Mouse (Mus musculus) liver, embryonic 14.5 days (tissue): ENCODE measurements around the gene Akap13. TPM values are rescaled to one million over a fixed set of nuclear protein-coding genes. Genes with fewer than 3 reads are reported as not detected.
A peak's percentile ranks its signal among the peaks of the same experiment; 100 is the strongest.

Source experiments
- ATAC-seq: fragments of 200-750 bp; cut with Nextera tagmentation; 2 replicates; pipeline ENCODE4 v1.8.0; 2017; ENCODE audit warnings: moderate number of reproducible peaks, mild to moderate bottlenecking, moderate library complexity; ENCODE audit not compliant: insufficient read depth
- DNase-seq, 3 experiments: peaks; one replicate each; pipeline ENCODE4 v3.0.0-alpha.2; 2012 to 2013; ENCODE audit warnings: low read depth in 3 of 3, low spot score in 3 of 3
- H3K27ac ChIP-seq: fragments of 300-500 bp; sonication (generic); 2 replicates; pipeline ENCODE4 v1.5.1; 2014; ENCODE audit warnings: moderate library complexity, mild to moderate bottlenecking, control low read depth, inconsistent platforms
- H3K27me3 ChIP-seq: fragments of 300-500 bp; sonication (generic); 2 replicates; pipeline ENCODE4 v1.6.1; 2014; ENCODE audit warnings: mild to moderate bottlenecking, low read length, moderate library complexity; ENCODE audit not compliant: control insufficient read depth, insufficient read depth
- H3K36me3 ChIP-seq: fragments of 300-500 bp; sonication (generic); replicated peaks from 2 replicates; pipeline ENCODE4 v1.6.1; 2014; ENCODE audit warnings: low read depth; ENCODE audit not compliant: control insufficient read depth, insufficient read depth
- H3K4me1 ChIP-seq, 2 experiments: fragments of 200-500 bp in 1 of 2; fragments of 300-500 bp in 1 of 2; sonication (generic) in 1 of 2; replicated peaks; 2 replicates each; pipeline ENCODE4 v1.6.1; 2012 to 2014; ENCODE audit warnings: antibody characterized with exemption in 1 of 2, inconsistent platforms in 1 of 2, low read length in 1 of 2; ENCODE audit not compliant: control insufficient read depth in 2 of 2, insufficient read depth in 2 of 2
- H3K4me2 ChIP-seq: fragments of 300-500 bp; sonication (generic); 2 replicates; pipeline ENCODE4 v1.6.1; 2014; ENCODE audit warnings: low read depth, mild to moderate bottlenecking, control low read depth, moderate library complexity
- H3K4me3 ChIP-seq, 2 experiments: fragments of 200-500 bp in 1 of 2; fragments of 300-500 bp in 1 of 2; sonication (generic) in 1 of 2; 2 replicates each; pipeline ENCODE4 v1.5.1; 2012 to 2014; ENCODE audit warnings: low read depth in 2 of 2, low read length in 2 of 2, mild to moderate bottlenecking in 2 of 2, control low read depth in 1 of 2, inconsistent platforms in 1 of 2, moderate library complexity in 1 of 2; ENCODE audit not compliant: insufficient read depth in 1 of 2
- H3K9ac ChIP-seq: fragments of 300-500 bp; sonication (generic); replicated peaks from 2 replicates; pipeline ENCODE4 v1.6.1; 2014; ENCODE audit warnings: mild to moderate bottlenecking, control low read depth, moderate library complexity
- H3K9me3 ChIP-seq: fragments of 300-500 bp; sonication (generic); 2 replicates; pipeline ENCODE4 v1.6.1; 2016; ENCODE audit warnings: low read length, mixed read lengths; ENCODE audit not compliant: control insufficient read depth
- CTCF ChIP-seq: IDR thresholded peaks from 2 replicates; pipeline ENCODE4 v1.5.1; 2016; ENCODE audit warnings: antibody characterized with exemption, low read depth, control low read depth
- EP300 ChIP-seq: IDR thresholded peaks from 2 replicates; pipeline ENCODE4 v1.6.1; 2016; ENCODE audit warnings: antibody characterized with exemption, low read depth
- WGBS: fragments of 180-500 bp; shearing (Covaris S2); extraction: QIAGEN DNeasy Blood & Tissue Kit; methylation state at CpG from one replicate; pipeline ENCODE4 v1.1.7; 2014; ENCODE audit not compliant: insufficient replicate concordance; 5-methylcytosine and 5-hydroxymethylcytosine counted together
- polyA plus RNA-seq, 2 experiments: library from polyadenylated mRNA; depleted of rRNA in 1 of 2; stranded (reverse) in 1 of 2; unstranded in 1 of 2; fragments of >200 nt; fragmentation: Nextera tagmentation in 1 of 2; extraction: Ambion mirVana in 1 of 2; gene quantifications; 2 replicates each; pipeline versions ENCODE4 v1.2.1 to v1.2.3; 2012 to 2014

Akap13 gene
- polyA plus RNA-seq, 2 experiments: 9.0 to 28.1 TPM

GRCm38 (mm10) chr7:75656896-75657295, 201.6 kb downstream of the Akap13 start:
- Histone ChIP-seq H3K9me3 (no peaks in the 10 kb centered on the region), H3K4me3 (no peak overlapping the region), H3K27me3 (no peaks in the 10 kb centered on the region), H3K9ac (no peak overlapping the region), H3K27ac (peak overlapping the region; percentile 79), H3K4me2 (peak overlapping the region; percentile 96), H3K36me3 (no peaks in the 10 kb centered on the region), H3K4me1 (peaks cover 10 to 22% of the 10 kb centered on the region in 2 experiments)
- ATAC-seq: no peak
- 24% methylated on average over 1 of the region's 1 CpGs for WGBS
- TF ChIP-seq EP300 (no peak), CTCF (no peak)
- DNase-seq: no peak

GRCm38 (mm10) chr7:75664455-75664854, 209.1 kb downstream of the Akap13 start:
- 78% methylated on average over 3 of the region's 3 CpGs for WGBS
- ATAC-seq (no peak), DNase-seq (no peak)
- TF ChIP-seq CTCF (no peak), EP300 (no peak)
- no peak overlapping the region for H3K27ac ChIP-seq
- no peak overlapping the region for H3K9ac ChIP-seq
- peaks cover 17% of the 10 kb centered on the region for H3K36me3 ChIP-seq
- H3K4me1 ChIP-seq: peaks cover 3 to 10% of the 10 kb centered on the region in 2 experiments; a peak in 2 of 4 replicates
- H3K9me3 ChIP-seq: no peaks in the 10 kb centered on the region
- no peak overlapping the region for H3K4me3 ChIP-seq
- no peaks in the 10 kb centered on the region for H3K27me3 ChIP-seq
- H3K4me2 ChIP-seq: no peak overlapping the region

GRCm38 (mm10) chr7:75666982-75667381, 211.6 kb downstream of the Akap13 start:
- TF ChIP-seq EP300 (no peak), CTCF (no peak)
- DNase-seq (no peak), ATAC-seq (no peak)
- Histone ChIP-seq H3K4me2 (no peak overlapping the region), H3K9me3 (no peaks in the 10 kb centered on the region), H3K4me3 (no peak overlapping the region), H3K9ac (no peak overlapping the region), H3K36me3 (peaks cover 17% of the 10 kb centered on the region), H3K4me1 (peaks cover 3 to 11% of the 10 kb centered on the region in 2 experiments; a peak in 2 of 4 replicates), H3K27me3 (no peaks in the 10 kb centered on the region), H3K27ac (no peak overlapping the region)
- WGBS: 82% methylated on average over 3 of the region's 3 CpGs

GRCm38 (mm10) chr7:75667531-75667930, 212.2 kb downstream of the Akap13 start:
- H3K4me2 ChIP-seq: no peak overlapping the region
- ATAC-seq (no peak), DNase-seq (no peak)
- no peaks in the 10 kb centered on the region for H3K9me3 ChIP-seq
- 84% methylated on average over 6 of the region's 6 CpGs for WGBS
- no peak overlapping the region for H3K4me3 ChIP-seq
- no peaks in the 10 kb centered on the region for H3K27me3 ChIP-seq
- peaks cover 17% of the 10 kb centered on the region for H3K36me3 ChIP-seq
- H3K9ac ChIP-seq: no peak overlapping the region
- peaks cover 3 to 11% of the 10 kb centered on the region in 2 experiments; a peak in 2 of 4 replicates for H3K4me1 ChIP-seq
- TF ChIP-seq EP300 (no peak), CTCF (no peak)
- H3K27ac ChIP-seq: no peak overlapping the region

GRCm38 (mm10) chr7:75668396-75668795, 213.1 kb downstream of the Akap13 start:
- H3K4me1 ChIP-seq: peaks cover 3 to 11% of the 10 kb centered on the region in 2 experiments; a peak in 2 of 4 replicates
- WGBS: 78% methylated on average over 1 of the region's 1 CpGs
- no peaks in the 10 kb centered on the region for H3K9me3 ChIP-seq
- TF ChIP-seq EP300: no peak
- no peak for TF ChIP-seq CTCF
- DNase-seq (no peak), ATAC-seq (no peak)
- H3K36me3 ChIP-seq: peaks cover 17% of the 10 kb centered on the region
- no peak overlapping the region for H3K9ac ChIP-seq
- no peak overlapping the region for H3K27ac ChIP-seq
- H3K27me3 ChIP-seq: no peaks in the 10 kb centered on the region
- no peak overlapping the region for H3K4me2 ChIP-seq
- H3K4me3 ChIP-seq: no peak overlapping the region
